Mouse (Mus musculus) C2C12 (cell line): ENCODE measurements around the gene Slc26a10.

Experiments
- CTCF ChIP-seq: IDR thresholded peaks from one replicate; pipeline ENCODE4 v1.5.1; 2011; ENCODE audit not compliant: control insufficient read depth, insufficient read depth, insufficient read length
- MYOD1 ChIP-seq: IDR thresholded peaks from one replicate; pipeline ENCODE4 v1.6.1; 2011; ENCODE audit warnings: low read depth; ENCODE audit not compliant: control insufficient read depth, insufficient read length
- MYOG ChIP-seq: IDR thresholded peaks from one replicate; pipeline ENCODE4 v1.6.1; 2011; ENCODE audit not compliant: control insufficient read depth, insufficient read length; ENCODE audit errors: extremely low read depth

- TF ChIP-seq MYOD1 (no peak), CTCF (no peak), MYOG (no peak)
Measured at GRCm38 (mm10) chr10:127156511-127156910, 23.9 kb downstream of the Slc26a10 start.
